Comparison of ENCODE assay signal across 10 mouse cellular contexts in the genomic region with DNA sequence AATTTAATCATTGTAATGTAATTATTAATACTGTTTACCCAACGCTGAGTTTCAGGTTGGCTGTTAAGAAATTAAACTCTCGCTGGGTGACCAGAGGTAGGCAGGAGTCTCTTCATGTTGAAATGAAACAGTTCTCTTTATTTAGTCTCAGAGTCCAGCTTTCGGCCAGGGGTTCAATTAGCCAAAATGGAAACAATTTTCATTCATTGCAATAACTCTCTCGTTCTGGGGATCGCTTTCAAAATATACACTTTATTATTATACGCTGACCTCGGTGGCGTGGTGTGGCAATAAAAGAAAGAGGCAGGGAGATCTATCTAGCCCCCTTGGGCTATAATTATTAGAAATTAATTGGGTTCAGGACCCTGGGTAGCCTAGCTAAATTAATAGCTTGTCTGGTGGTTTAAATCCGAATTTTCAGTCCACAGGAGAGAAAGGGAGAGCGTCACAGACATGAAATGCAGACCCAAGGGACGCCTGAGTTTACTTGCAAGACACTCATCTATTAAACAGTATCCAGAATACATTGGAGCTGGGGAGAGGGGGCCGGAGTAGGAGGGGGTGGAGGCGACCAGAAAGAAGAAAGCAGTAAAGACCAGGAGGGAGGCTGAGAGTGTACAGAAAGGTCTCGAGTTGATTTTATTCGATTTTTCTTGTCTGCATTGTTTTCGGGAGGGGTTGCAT. TPM values are rescaled to one million over a fixed set of nuclear protein-coding genes. Genes with fewer than 3 reads are reported as not detected.
DNase-seq lines count a peak whose midpoint lies in the region; ATAC-seq lines count a peak whose summit lies in the region.
"Had no signal": no experiment of that assay in that cellular context is flagged by ENCODE, and none has a peak within 500 bp of the region (broad histone marks: within the 10 kb centered on the region; RNA-seq: fewer than 3 reads in every experiment).

No protein-coding gene starts in this region.

- 8% methylated on average over 16 of the region's 16 CpGs for WGBS in embryonic facial prominence, embryonic 15.5 days
- 7% methylated on average over 16 of the region's 16 CpGs for WGBS in intestine, embryonic 14.5 days

- H3K27me3 ChIP-seq in embryonic facial prominence, embryonic 15.5 days, result peaks cover 77% of the 10 kb centered on the region
- H3K27me3 ChIP-seq in intestine, embryonic 14.5 days (replicated peaks; ENCODE audit: control insufficient read depth, insufficient read depth, low read length), result peaks cover 99% of the 10 kb centered on the region

- peaks cover 31% of the 10 kb centered on the region for H3K4me1 ChIP-seq in embryonic facial prominence, embryonic 15.5 days
- peaks cover 15% of the 10 kb centered on the region; the same call in 1 of the 2 replicates for H3K4me1 ChIP-seq in intestine, embryonic 14.5 days (replicated peaks; ENCODE audit: control insufficient read depth, insufficient read depth, low read length)

- no peaks in the 10 kb centered on the region for H3K9me3 ChIP-seq in embryonic facial prominence, embryonic 15.5 days (replicated peaks)
- no peaks in the 10 kb centered on the region for H3K9me3 ChIP-seq in intestine, embryonic 14.5 days (ENCODE audit: control insufficient read depth, low read length)

- H3K36me3 ChIP-seq in embryonic facial prominence, embryonic 15.5 days, result no peaks in the 10 kb centered on the region
- H3K36me3 ChIP-seq in intestine, embryonic 14.5 days (ENCODE audit: control insufficient read depth, insufficient read depth, low read length), result no peaks in the 10 kb centered on the region
- H3K36me3 ChIP-seq: G1E had no signal

- peak overlapping the region; percentile 68; the same call in 1 of the 2 replicates for H3K4me2 ChIP-seq in embryonic facial prominence, embryonic 15.5 days (replicated peaks)
- peak overlapping the region; percentile 53 for H3K4me2 ChIP-seq in intestine, embryonic 14.5 days (ENCODE audit: low read length)

- ATAC-seq in embryonic facial prominence, embryonic 15.5 days (ENCODE audit: insufficient number of reproducible peaks, low FRiP score, low TSS enrichment, low read depth), result no peak
- no peak for ATAC-seq in intestine, embryonic 14.5 days (replicated peaks; ENCODE audit: low FRiP score, low TSS enrichment, low read depth)

- no peak overlapping the region for H3K9ac ChIP-seq in embryonic facial prominence, embryonic 15.5 days
- H3K9ac ChIP-seq in intestine, embryonic 14.5 days (ENCODE audit: low read length), result no peak overlapping the region

- peak; percentile 20 for DNase-seq in kidney, adult 9 months
- DNase-seq in kidney, postnatal 36 days, result no peak
- DNase-seq in intestine, embryonic 14.5 days (ENCODE audit: low spot score), result peak; percentile 60
- peak; percentile 50 for DNase-seq in neural tube, embryonic 10.5 days (ENCODE audit: extremely low spot score, low spot score)
- DNase-seq in frontal cortex, adult 2 months (ENCODE audit: extremely low spot score in 1 of 2, low spot score in 1 of 2), result no peak
- DNase-seq in spleen, postnatal 10 days (ENCODE audit: low spot score in 2 of 2), result no peak
- DNase-seq in testis, postnatal 10 days (ENCODE audit: low spot score), result no peak
- DNase-seq: thymus, postnatal 14 days had no signal

- H3K4me3 ChIP-seq in embryonic facial prominence, embryonic 15.5 days (replicated peaks), result peak overlapping the region; percentile 41; the same call in 1 of the 2 replicates
- H3K4me3 ChIP-seq in intestine, embryonic 14.5 days (ENCODE audit: low read depth, low read length), result 0 out of 2 replicates have a peak overlapping the region, but pooled peaks have one; percentile 28

- no peak overlapping the region for H3K27ac ChIP-seq in embryonic facial prominence, embryonic 15.5 days (replicated peaks)
- no peak overlapping the region for H3K27ac ChIP-seq in intestine, embryonic 14.5 days (ENCODE audit: low read depth)

RNA-seq across cellular contexts. Expression of gene Mecom, which starts 34.4 kb away (rescaled TPM):
- 8.8 and 9.0 TPM in 2 replicates for polyA plus RNA-seq in embryonic facial prominence, embryonic 15.5 days (2015; fragmentation: Nextera tagmentation; extraction: Ambion mirVana)
- polyA plus RNA-seq in intestine, embryonic 14.5 days (2014; fragmentation: Nextera tagmentation; extraction: Ambion mirVana), result 15.2 and 17.6 TPM in 2 replicates
- 2.6 and 3.8 TPM in 2 replicates for polyA plus RNA-seq in frontal cortex, adult 2 months (2012; rRNA removed)
- polyA plus RNA-seq: G1E had no signal

Comparison
In these comparisons a context has a peak if more than half of its experiments do, and no peak if none do; other contexts are left out.
1. DNase-seq: peak in kidney, adult 9 months (single experiment), intestine, embryonic 14.5 days (single experiment) and neural tube, embryonic 10.5 days (single experiment); none in kidney, postnatal 36 days (0 of 2), frontal cortex, adult 2 months (0 of 2), spleen, postnatal 10 days (0 of 2) and testis, postnatal 10 days (single experiment).